Mouse (Mus musculus): ENCODE results near the gene Iqcj. TPM values are rescaled to one million over a fixed set of nuclear protein-coding genes. Genes with fewer than 3 reads are reported as not detected.

Gene Iqcj
- polyA plus RNA-seq, 1 experiment from 2014 or later: not detected

- no peaks in the 10 kb centered on the region for H3K9me3 ChIP-seq (replicated peaks)
- no peak overlapping the region for H3K4me3 ChIP-seq
- no peaks in the 10 kb centered on the region for H3K4me1 ChIP-seq (replicated peaks)
- no peak for ATAC-seq (ENCODE audit: insufficient number of reproducible peaks, low FRiP score)
- no peaks in the 10 kb centered on the region for H3K27me3 ChIP-seq (replicated peaks)
- H3K27ac ChIP-seq (ENCODE audit: poor library complexity, severe bottlenecking): no peak overlapping the region
- 78% methylated on average over 3 of the region's 3 CpGs for WGBS
- no peaks in the 10 kb centered on the region for H3K36me3 ChIP-seq
- H3K9ac ChIP-seq: no peak overlapping the region
- H3K4me2 ChIP-seq: no peak overlapping the region
Measured at GRCm38 (mm10) chr3:67918098-67918497, 26.1 kb downstream of the Iqcj start.

- no peak overlapping the region for H3K9ac ChIP-seq
- no peak for ATAC-seq (ENCODE audit: insufficient number of reproducible peaks, low FRiP score)
- H3K27ac ChIP-seq (ENCODE audit: poor library complexity, severe bottlenecking): no peak overlapping the region
- no peaks in the 10 kb centered on the region for H3K27me3 ChIP-seq (replicated peaks)
- H3K4me1 ChIP-seq (replicated peaks): no peaks in the 10 kb centered on the region
- H3K4me2 ChIP-seq: no peak overlapping the region
- 64% methylated on average over 8 of the region's 8 CpGs for WGBS
- H3K36me3 ChIP-seq: no peaks in the 10 kb centered on the region
- H3K4me3 ChIP-seq: no peak overlapping the region
- no peaks in the 10 kb centered on the region for H3K9me3 ChIP-seq (replicated peaks)
Measured at GRCm38 (mm10) chr3:67918634-67919259, 26.7 kb downstream of the Iqcj start.

- Histone ChIP-seq H3K4me1 (replicated peaks) (no peaks in the 10 kb centered on the region), H3K27ac (ENCODE audit: poor library complexity, severe bottlenecking) (no peak overlapping the region), H3K9me3 (replicated peaks) (no peaks in the 10 kb centered on the region), H3K27me3 (replicated peaks) (no peaks in the 10 kb centered on the region), H3K4me2 (no peak overlapping the region), H3K4me3 (no peak overlapping the region), H3K9ac (no peak overlapping the region), H3K36me3 (no peaks in the 10 kb centered on the region)
- WGBS: 72% methylated on average over 4 of the region's 4 CpGs
- no peak for ATAC-seq (ENCODE audit: insufficient number of reproducible peaks, low FRiP score)
Measured at GRCm38 (mm10) chr3:67923095-67923494, 31.1 kb downstream of the Iqcj start.

GRCm38 (mm10) chr3:67925453-67925852 lies 33.4 kb downstream of the Iqcj start:
- Histone ChIP-seq H3K9me3 (replicated peaks) (no peaks in the 10 kb centered on the region), H3K4me1 (replicated peaks) (no peaks in the 10 kb centered on the region), H3K4me2 (no peak overlapping the region), H3K27ac (ENCODE audit: poor library complexity, severe bottlenecking) (no peak overlapping the region), H3K36me3 (no peaks in the 10 kb centered on the region), H3K9ac (no peak overlapping the region), H3K27me3 (replicated peaks) (no peaks in the 10 kb centered on the region), H3K4me3 (no peak overlapping the region)
- WGBS: 59% methylated on average over 2 of the region's 2 CpGs
- no peak for ATAC-seq (ENCODE audit: insufficient number of reproducible peaks, low FRiP score)

- H3K9ac ChIP-seq: no peak overlapping the region
- H3K27me3 ChIP-seq (replicated peaks): no peaks in the 10 kb centered on the region
- H3K36me3 ChIP-seq: no peaks in the 10 kb centered on the region
- no peaks in the 10 kb centered on the region for H3K4me1 ChIP-seq (replicated peaks)
- no peak overlapping the region for H3K4me3 ChIP-seq
- no peak overlapping the region for H3K27ac ChIP-seq (ENCODE audit: poor library complexity, severe bottlenecking)
- WGBS: 76% methylated on average over 10 of the region's 10 CpGs
- no peak for ATAC-seq (ENCODE audit: insufficient number of reproducible peaks, low FRiP score)
- no peaks in the 10 kb centered on the region for H3K9me3 ChIP-seq (replicated peaks)
- H3K4me2 ChIP-seq: no peak overlapping the region
Measured at GRCm38 (mm10) chr3:67930424-67931133, 38.6 kb downstream of the Iqcj start.

- Histone ChIP-seq H3K9ac (no peak overlapping the region), H3K27me3 (replicated peaks) (no peaks in the 10 kb centered on the region), H3K36me3 (no peaks in the 10 kb centered on the region), H3K4me2 (no peak overlapping the region), H3K4me3 (no peak overlapping the region), H3K27ac (ENCODE audit: poor library complexity, severe bottlenecking) (no peak overlapping the region), H3K4me1 (replicated peaks) (no peaks in the 10 kb centered on the region), H3K9me3 (replicated peaks) (no peaks in the 10 kb centered on the region)
- WGBS: 90% methylated on average over 8 of the region's 8 CpGs
- ATAC-seq (ENCODE audit: insufficient number of reproducible peaks, low FRiP score): no peak
Measured at GRCm38 (mm10) chr3:67931181-67931580, 39.2 kb downstream of the Iqcj start.

- Histone ChIP-seq H3K36me3 (no peaks in the 10 kb centered on the region), H3K4me1 (replicated peaks) (no peaks in the 10 kb centered on the region), H3K27me3 (replicated peaks) (no peaks in the 10 kb centered on the region), H3K4me3 (no peak overlapping the region), H3K9ac (no peak overlapping the region), H3K9me3 (replicated peaks) (no peaks in the 10 kb centered on the region), H3K4me2 (no peak overlapping the region), H3K27ac (ENCODE audit: poor library complexity, severe bottlenecking) (no peak overlapping the region)
- no peak for ATAC-seq (ENCODE audit: insufficient number of reproducible peaks, low FRiP score)
- WGBS: 71% methylated on average over 3 of the region's 3 CpGs
Measured at GRCm38 (mm10) chr3:67931914-67932313, 39.9 kb downstream of the Iqcj start.

- Histone ChIP-seq H3K36me3 (no peaks in the 10 kb centered on the region), H3K27me3 (replicated peaks) (no peaks in the 10 kb centered on the region), H3K4me3 (no peak overlapping the region), H3K9ac (no peak overlapping the region), H3K27ac (ENCODE audit: poor library complexity, severe bottlenecking) (no peak overlapping the region), H3K4me1 (replicated peaks) (no peaks in the 10 kb centered on the region), H3K9me3 (replicated peaks) (no peaks in the 10 kb centered on the region), H3K4me2 (no peak overlapping the region)
- no peak for ATAC-seq (ENCODE audit: insufficient number of reproducible peaks, low FRiP score)
- 70% methylated on average over 3 of the region's 3 CpGs for WGBS
Measured at GRCm38 (mm10) chr3:67935829-67936228, 43.8 kb downstream of the Iqcj start.

- 71% methylated on average over 2 of the region's 2 CpGs for WGBS
- H3K4me3 ChIP-seq: no peak overlapping the region
- H3K4me2 ChIP-seq: no peak overlapping the region
- no peak overlapping the region for H3K27ac ChIP-seq (ENCODE audit: poor library complexity, severe bottlenecking)
- ATAC-seq (ENCODE audit: insufficient number of reproducible peaks, low FRiP score): no peak
- H3K36me3 ChIP-seq: no peaks in the 10 kb centered on the region
- H3K27me3 ChIP-seq (replicated peaks): no peaks in the 10 kb centered on the region
- no peaks in the 10 kb centered on the region for H3K9me3 ChIP-seq (replicated peaks)
- no peaks in the 10 kb centered on the region for H3K4me1 ChIP-seq (replicated peaks)
- H3K9ac ChIP-seq: no peak overlapping the region
Measured at GRCm38 (mm10) chr3:67947000-67947399, 55.0 kb downstream of the Iqcj start.

GRCm38 (mm10) chr3:67952517-67952940 lies 60.5 kb downstream of the Iqcj start:
- no peaks in the 10 kb centered on the region for H3K9me3 ChIP-seq (replicated peaks)
- ATAC-seq (ENCODE audit: insufficient number of reproducible peaks, low FRiP score): no peak
- no peak overlapping the region for H3K4me3 ChIP-seq
- H3K4me2 ChIP-seq: no peak overlapping the region
- WGBS: 36% methylated on average over 5 of the region's 5 CpGs
- H3K27ac ChIP-seq (ENCODE audit: poor library complexity, severe bottlenecking): no peak overlapping the region
- H3K36me3 ChIP-seq: no peaks in the 10 kb centered on the region
- H3K27me3 ChIP-seq (replicated peaks): no peaks in the 10 kb centered on the region
- no peak overlapping the region for H3K9ac ChIP-seq
- peaks cover 7% of the 10 kb centered on the region for H3K4me1 ChIP-seq (replicated peaks)

GRCm38 (mm10) chr3:67954459-67955065 lies 62.5 kb downstream of the Iqcj start:
- Histone ChIP-seq H3K4me3 (no peak overlapping the region), H3K9me3 (replicated peaks) (no peaks in the 10 kb centered on the region), H3K27ac (ENCODE audit: poor library complexity, severe bottlenecking) (no peak overlapping the region), H3K9ac (no peak overlapping the region), H3K4me2 (no peak overlapping the region), H3K36me3 (no peaks in the 10 kb centered on the region), H3K4me1 (replicated peaks) (peaks cover 7% of the 10 kb centered on the region), H3K27me3 (replicated peaks) (no peaks in the 10 kb centered on the region)
- WGBS: 52% methylated on average over 5 of the region's 5 CpGs
- ATAC-seq (ENCODE audit: insufficient number of reproducible peaks, low FRiP score): no peak

Data from heart, embryonic 12.5 days (tissue).